Mouse (Mus musculus): ENCODE measurements at regions not wholly inside any gene's neighbourhood (a gene's known extent, or its start where the extent isn't known, plus 50 kb on each side); places are given as distances from the start of the nearest gene placed in this dataset.
A peak's percentile ranks its signal among the peaks of the same experiment; 100 is the strongest.

- DNase-seq = no peak
Observed at GRCm38 (mm10) chr17:4724031-4724430, 270.1 kb upstream of the Arid1b start.

GRCm38 (mm10) chr17:4726331-4726741, 267.8 kb upstream of the Arid1b start:
- no peak for DNase-seq

GRCm38 (mm10) chr17:4734412-4734881, 259.7 kb upstream of the Arid1b start:
- DNase-seq = no peak

GRCm38 (mm10) chr17:4735185-4735584, 258.9 kb upstream of the Arid1b start:
- DNase-seq = no peak

GRCm38 (mm10) chr17:4736689-4737088, 257.4 kb upstream of the Arid1b start:
- DNase-seq = no peak

- DNase-seq = no peak
Observed at GRCm38 (mm10) chr17:4738717-4739485, 255.2 kb upstream of the Arid1b start.

- peak; percentile 18 to 30 for DNase-seq
Observed at GRCm38 (mm10) chr17:4740784-4741183, 253.3 kb upstream of the Arid1b start.

- peak; percentile 34 to 41 for DNase-seq
Observed at GRCm38 (mm10) chr17:4742314-4742713, 251.8 kb upstream of the Arid1b start.

- no peak for DNase-seq
Observed at GRCm38 (mm10) chr17:4762956-4763355, 231.2 kb upstream of the Arid1b start.

- DNase-seq = no peak
Observed at GRCm38 (mm10) chr17:4765723-4766122, 228.4 kb upstream of the Arid1b start.

- DNase-seq = no peak
Observed at GRCm38 (mm10) chr17:4767947-4768522, 226.1 kb upstream of the Arid1b start.

- no peak for DNase-seq
Observed at GRCm38 (mm10) chr17:4769284-4769683, 224.8 kb upstream of the Arid1b start.

GRCm38 (mm10) chr17:4770052-4770451, 224.1 kb upstream of the Arid1b start:
- DNase-seq = no peak

GRCm38 (mm10) chr17:4778161-4778560, 216.0 kb upstream of the Arid1b start:
- DNase-seq = peak; percentile 83 to 85

- no peak for DNase-seq
Observed at GRCm38 (mm10) chr17:4779017-4779416, 215.1 kb upstream of the Arid1b start.

- DNase-seq = no peak
Observed at GRCm38 (mm10) chr17:4781586-4781985, 212.5 kb upstream of the Arid1b start.

- DNase-seq = no peak
Observed at GRCm38 (mm10) chr17:4784296-4784695, 209.8 kb upstream of the Arid1b start.

GRCm38 (mm10) chr17:4785281-4785839, 208.8 kb upstream of the Arid1b start:
- DNase-seq = no peak

GRCm38 (mm10) chr17:4786524-4786923, 207.6 kb upstream of the Arid1b start:
- no peak for DNase-seq

- no peak for DNase-seq
Observed at GRCm38 (mm10) chr17:4791873-4792272, 202.3 kb upstream of the Arid1b start.

- DNase-seq = no peak
Observed at GRCm38 (mm10) chr17:4796241-4796640, 197.9 kb upstream of the Arid1b start.

GRCm38 (mm10) chr17:4804013-4804412, 190.1 kb upstream of the Arid1b start:
- DNase-seq = no peak

- DNase-seq = no peak
Observed at GRCm38 (mm10) chr17:4806051-4806450, 188.1 kb upstream of the Arid1b start.

GRCm38 (mm10) chr17:4808926-4809325, 185.2 kb upstream of the Arid1b start:
- DNase-seq = no peak
